Mouse (Mus musculus): Measurements from ENCODE around the gene H2-Ke6. TPM values are rescaled to one million over a fixed set of nuclear protein-coding genes. Genes with fewer than 3 reads are reported as not detected.
"Not testable (repeated sequence)": the region's sequence is repeated elsewhere in the genome, so short reads cannot be mapped to it uniquely, and the experiment has no call there.

H2-Ke6 gene
- polyA plus RNA-seq, 1 experiment from 2014 or later: 74.3 TPM

GRCm38 (mm10) chr17:33981192-33981909, 46.5 kb downstream of the H2-Ke6 start:
- Histone ChIP-seq H3K4me2 (replicated peaks) (peak overlapping the region; percentile 54), H3K9ac (replicated peaks) (peak overlapping the region; percentile 68), H3K27me3 (peaks cover 40% of the 10 kb centered on the region), H3K27ac (replicated peaks) (peak overlapping the region; percentile 97), H3K4me1 (peaks cover 20% of the 10 kb centered on the region), H3K4me3 (peak overlapping the region; percentile 59)
- WGBS: under 1% methylated on average over 27 of the region's 27 CpGs
- peak; percentile 95 for ATAC-seq (replicated peaks)
- H3K9me3 ChIP-seq, H3K36me3 ChIP-seq: not testable (repeated sequence)

GRCm38 (mm10) chr17:33980181-33981035, 47.5 kb downstream of the H2-Ke6 start:
- Histone ChIP-seq H3K36me3 (no peaks in the 10 kb centered on the region), H3K9me3 (no peaks in the 10 kb centered on the region), H3K4me3 (peak overlapping the region; percentile 59; the same call in 1 of the 2 replicates), H3K4me2 (replicated peaks) (peak overlapping the region; percentile 54; the same call in 1 of the 2 replicates), H3K9ac (replicated peaks) (no peak overlapping the region), H3K27me3 (peaks cover 45% of the 10 kb centered on the region), H3K4me1 (peaks cover 20% of the 10 kb centered on the region), H3K27ac (replicated peaks) (peak overlapping the region; percentile 97)
- WGBS: 80% methylated on average over 19 of the region's 19 CpGs
- ATAC-seq (replicated peaks): no peak

- 79% methylated on average over 6 of the region's 6 CpGs for WGBS
These were observed 48.3 kb downstream of the H2-Ke6 start for GRCm38 (mm10) chr17:33979512-33980050.

GRCm38 (mm10) chr17:33978631-33979031, 49.2 kb downstream of the H2-Ke6 start:
- H3K4me2 ChIP-seq (replicated peaks): peak overlapping the region; percentile 52
- no peaks in the 10 kb centered on the region for H3K9me3 ChIP-seq
- no peaks in the 10 kb centered on the region for H3K36me3 ChIP-seq
- H3K27me3 ChIP-seq: peaks cover 45% of the 10 kb centered on the region
- peak overlapping the region; percentile 35 for H3K4me3 ChIP-seq
- WGBS: under 1% methylated on average over 17 of the region's 17 CpGs
- ATAC-seq (replicated peaks): no peak
- peaks cover 20% of the 10 kb centered on the region for H3K4me1 ChIP-seq
- no peak overlapping the region for H3K9ac ChIP-seq (replicated peaks)
- no peak overlapping the region for H3K27ac ChIP-seq (replicated peaks)

More at GRCm38 (mm10) chr17:33979512-33980050, 48.3 kb downstream of the H2-Ke6 start:
- Histone ChIP-seq H3K27me3 (peaks cover 45% of the 10 kb centered on the region), H3K9me3 (no peaks in the 10 kb centered on the region), H3K36me3 (no peaks in the 10 kb centered on the region), H3K4me1 (peaks cover 20% of the 10 kb centered on the region), H3K4me2 (replicated peaks) (no peak overlapping the region), H3K27ac (replicated peaks) (no peak overlapping the region), H3K9ac (replicated peaks) (no peak overlapping the region), H3K4me3 (no peak overlapping the region)
- no peak for ATAC-seq (replicated peaks)

- H3K27me3 ChIP-seq: peaks cover 45% of the 10 kb centered on the region
- H3K9ac ChIP-seq (replicated peaks): peak overlapping the region; percentile 30; the same call in 1 of the 2 replicates
- H3K9me3 ChIP-seq: no peaks in the 10 kb centered on the region
- WGBS: 2% methylated on average over 57 of the region's 57 CpGs
- no peaks in the 10 kb centered on the region for H3K36me3 ChIP-seq
- H3K4me3 ChIP-seq: peak overlapping the region; percentile 35
- no peak for ATAC-seq (replicated peaks)
- peaks cover 20% of the 10 kb centered on the region for H3K4me1 ChIP-seq
- peak overlapping the region; percentile 52 for H3K4me2 ChIP-seq (replicated peaks)
- H3K27ac ChIP-seq (replicated peaks): no peak overlapping the region
These were observed 49.9 kb downstream of the H2-Ke6 start for GRCm38 (mm10) chr17:33977861-33978557.

MicroRNA genes within 50 kb of the gene (microRNA counts, 519-probe panel; counts per million panel counts)
- 2,515 counts per million, percentile 54 among the panel's probes with 10 or more counts for microRNA mmu-miR-219

Small RNAs within 50 kb of the gene (microRNA-seq; reads per million reads assigned to microRNA genes)
- gene Mir219a-1 (not detected), gene Mir219c (not detected)

Other genes with a start within 250 kb of the H2-Ke6 start
- gene Angptl4, start 246.2 kb downstream of the H2-Ke6 start, polyA plus RNA-seq (2015; fragmentation: Nextera tagmentation; extraction: Ambion mirVana): 12.8 and 14.0 TPM in 2 replicates
- gene Kank3, start 217.5 kb downstream of the H2-Ke6 start, polyA plus RNA-seq (2015; fragmentation: Nextera tagmentation; extraction: Ambion mirVana): 41.4 and 42.5 TPM in 2 replicates
- gene Rps28, start 203.5 kb downstream of the H2-Ke6 start, polyA plus RNA-seq (2015; fragmentation: Nextera tagmentation; extraction: Ambion mirVana): 612 and 676 TPM in 2 replicates
- gene Ndufa7, start 203.5 kb downstream of the H2-Ke6 start, polyA plus RNA-seq (2015; fragmentation: Nextera tagmentation; extraction: Ambion mirVana): 417 and 444 TPM in 2 replicates
- 60.7 and 63.5 TPM in 2 replicates for gene Cd320, start 185.0 kb downstream of the H2-Ke6 start, polyA plus RNA-seq (2015; fragmentation: Nextera tagmentation; extraction: Ambion mirVana)
- gene Gm7029, start 154.2 kb downstream of the H2-Ke6 start, polyA plus RNA-seq (2015; fragmentation: Nextera tagmentation; extraction: Ambion mirVana): not detected in 2 replicates
- 3.3 and 4.3 TPM in 2 replicates for gene Kifc1, start 137.4 kb downstream of the H2-Ke6 start, polyA plus RNA-seq (2015; fragmentation: Nextera tagmentation; extraction: Ambion mirVana)
- 0.32 and 0.80 TPM in 2 replicates for gene Platr17, start 122.9 kb downstream of the H2-Ke6 start, polyA plus RNA-seq (2015; fragmentation: Nextera tagmentation; extraction: Ambion mirVana)
- gene Daxx, start 118.6 kb downstream of the H2-Ke6 start, polyA plus RNA-seq (2015; fragmentation: Nextera tagmentation; extraction: Ambion mirVana): 61.5 and 63.5 TPM in 2 replicates
- gene Tapbp, start 112.2 kb downstream of the H2-Ke6 start, polyA plus RNA-seq (2015; fragmentation: Nextera tagmentation; extraction: Ambion mirVana): 18.2 and 18.4 TPM in 2 replicates
- gene Zbtb22, start 112.2 kb downstream of the H2-Ke6 start, polyA plus RNA-seq (2015; fragmentation: Nextera tagmentation; extraction: Ambion mirVana): 18.7 and 19.5 TPM in 2 replicates
- gene Rgl2, start 98.5 kb downstream of the H2-Ke6 start, polyA plus RNA-seq (2015; fragmentation: Nextera tagmentation; extraction: Ambion mirVana): 46.6 and 47.2 TPM in 2 replicates
- 198 and 212 TPM in 2 replicates for gene Pfdn6, start 87.7 kb downstream of the H2-Ke6 start, polyA plus RNA-seq (2015; fragmentation: Nextera tagmentation; extraction: Ambion mirVana)
- gene Wdr46, start 87.4 kb downstream of the H2-Ke6 start, polyA plus RNA-seq (2015; fragmentation: Nextera tagmentation; extraction: Ambion mirVana): 31.0 and 33.4 TPM in 2 replicates
- gene B3galt4, start 76.6 kb downstream of the H2-Ke6 start, polyA plus RNA-seq (2015; fragmentation: Nextera tagmentation; extraction: Ambion mirVana): 10.1 and 10.4 TPM in 2 replicates
- 75.8 and 79.7 TPM in 2 replicates for gene Vps52, start 72.2 kb downstream of the H2-Ke6 start, polyA plus RNA-seq (2015; fragmentation: Nextera tagmentation; extraction: Ambion mirVana)
- 864 and 971 TPM in 2 replicates for gene Rps18, start 72.1 kb downstream of the H2-Ke6 start, polyA plus RNA-seq (2015; fragmentation: Nextera tagmentation; extraction: Ambion mirVana)
- gene H2-K1, start 27.7 kb downstream of the H2-Ke6 start, polyA plus RNA-seq (2015; fragmentation: Nextera tagmentation; extraction: Ambion mirVana): 8.1 and 13.0 TPM in 2 replicates
- gene Ring1, start 3.4 kb downstream of the H2-Ke6 start, polyA plus RNA-seq (2015; fragmentation: Nextera tagmentation; extraction: Ambion mirVana): 21.9 and 22.9 TPM in 2 replicates
- gene Slc39a7, start 3.6 kb upstream of the H2-Ke6 start, polyA plus RNA-seq (2015; fragmentation: Nextera tagmentation; extraction: Ambion mirVana): 148 and 156 TPM in 2 replicates
- gene Rxrb, start 3.8 kb upstream of the H2-Ke6 start, polyA plus RNA-seq (2015; fragmentation: Nextera tagmentation; extraction: Ambion mirVana): 58.2 and 64.5 TPM in 2 replicates
- 2.0 and 2.1 TPM in 2 replicates for gene Col11a2, start 11.4 kb upstream of the H2-Ke6 start, polyA plus RNA-seq (2015; fragmentation: Nextera tagmentation; extraction: Ambion mirVana)
- gene H2-Oa, start 64.3 kb upstream of the H2-Ke6 start, polyA plus RNA-seq (2015; fragmentation: Nextera tagmentation; extraction: Ambion mirVana): 0.15 TPM in 1 of 2 replicates, not detected in the other
- gene H2-DMa, start 91.5 kb upstream of the H2-Ke6 start, polyA plus RNA-seq (2015; fragmentation: Nextera tagmentation; extraction: Ambion mirVana): 12.9 and 13.0 TPM in 2 replicates
- gene Brd2, start 94.6 kb upstream of the H2-Ke6 start, polyA plus RNA-seq (2015; fragmentation: Nextera tagmentation; extraction: Ambion mirVana): 132 and 133 TPM in 2 replicates
- gene H2-DMb2, start 115.2 kb upstream of the H2-Ke6 start, polyA plus RNA-seq (2015; fragmentation: Nextera tagmentation; extraction: Ambion mirVana): 1.0 and 1.4 TPM in 2 replicates
- 0.88 and 0.91 TPM in 2 replicates for gene H2-DMb1, start 125.0 kb upstream of the H2-Ke6 start, polyA plus RNA-seq (2015; fragmentation: Nextera tagmentation; extraction: Ambion mirVana)
- gene Tap1, start 159.5 kb upstream of the H2-Ke6 start, polyA plus RNA-seq (2015; fragmentation: Nextera tagmentation; extraction: Ambion mirVana): 1.5 and 1.6 TPM in 2 replicates
- gene Psmb9, start 159.7 kb upstream of the H2-Ke6 start, polyA plus RNA-seq (2015; fragmentation: Nextera tagmentation; extraction: Ambion mirVana): 0.73 and 1.1 TPM in 2 replicates
- gene Psmb8, start 169.7 kb upstream of the H2-Ke6 start, polyA plus RNA-seq (2015; fragmentation: Nextera tagmentation; extraction: Ambion mirVana): 2.3 and 2.6 TPM in 2 replicates
- gene Tap2, start 175.5 kb upstream of the H2-Ke6 start, polyA plus RNA-seq (2015; fragmentation: Nextera tagmentation; extraction: Ambion mirVana): 1.3 and 1.7 TPM in 2 replicates
- gene H2-Ob, start 210.8 kb upstream of the H2-Ke6 start, polyA plus RNA-seq (2015; fragmentation: Nextera tagmentation; extraction: Ambion mirVana): 0.20 TPM in 1 of 2 replicates, not detected in the other
- gene H2-Ab1, start 229.6 kb upstream of the H2-Ke6 start, polyA plus RNA-seq (2015; fragmentation: Nextera tagmentation; extraction: Ambion mirVana): 0.86 and 1.2 TPM in 2 replicates

All from forebrain, embryonic 15.5 days (tissue).